Mouse (Mus musculus) heart, adult 2 months (tissue): ENCODE measurements around the gene Itga3. TPM values are rescaled to one million over a fixed set of nuclear protein-coding genes. Genes with fewer than 3 reads are reported as not detected.
A peak's percentile ranks its signal among the peaks of the same experiment; 100 is the strongest.
"Not testable (repeated sequence)": the region's sequence is repeated elsewhere in the genome, so short reads cannot be mapped to it uniquely, and the experiment has no call there.

ENCODE experiments used
- DNase-seq, 2 experiments: peaks; one replicate each; pipeline ENCODE4 v3.0.0; 2021
- H3K27ac ChIP-seq: fragments of 200-600 bp; 2 replicates; pipeline ENCODE4 v1.8.1; 2022
- H3K27me3 ChIP-seq: fragments of 200-500 bp; 2 replicates; pipeline ENCODE4 v1.6.1; 2012; ENCODE audit warnings: mild to moderate bottlenecking, low read length, inconsistent platforms, mixed read lengths; ENCODE audit not compliant: control insufficient read depth, insufficient read depth
- H3K36me3 ChIP-seq: fragments of 200-500 bp; 2 replicates; pipeline ENCODE4 v1.6.1; 2012; ENCODE audit warnings: low read length, inconsistent platforms; ENCODE audit not compliant: control insufficient read depth, insufficient read depth
- H3K4me1 ChIP-seq: fragments of 200-500 bp; 2 replicates; pipeline ENCODE4 v1.6.1; 2011; ENCODE audit warnings: low read length; ENCODE audit not compliant: control insufficient read depth, insufficient read depth
- H3K4me3 ChIP-seq: fragments of 200-600 bp; 2 replicates; pipeline ENCODE4 v1.8.1; 2022
- H3K79me2 ChIP-seq: fragments of 200-500 bp; replicated peaks from 2 replicates; pipeline ENCODE4 v1.6.1; 2012; ENCODE audit warnings: mild to moderate bottlenecking, inconsistent platforms, low read length, moderate library complexity, mixed read lengths; ENCODE audit not compliant: control insufficient read depth, insufficient read depth
- H3K9ac ChIP-seq: fragments of 200-500 bp; 2 replicates; pipeline ENCODE4 v1.6.1; 2012; ENCODE audit warnings: low read depth, mild to moderate bottlenecking, control low read depth, inconsistent platforms, low read length, mixed read lengths
- CTCF ChIP-seq: fragments of 200-600 bp; IDR thresholded peaks from 2 replicates; pipeline ENCODE4 v1.8.1; 2022; ENCODE audit warnings: antibody characterized with exemption, mild to moderate bottlenecking, moderate library complexity
- EP300 ChIP-seq: fragments of 200-500 bp; IDR thresholded peaks from 2 replicates; pipeline ENCODE4 v1.6.1; 2011; ENCODE audit warnings: low read depth, low read length, control low read depth; ENCODE audit not compliant: insufficient read depth
- POLR2A ChIP-seq: fragments of 200-500 bp; IDR thresholded peaks from 2 replicates; pipeline ENCODE4 v1.6.1; 2011; ENCODE audit warnings: mild to moderate bottlenecking, low read depth, low read length, control low read depth; ENCODE audit not compliant: insufficient read depth
- WGBS: fragments of 180-500 bp; shearing (Covaris S2); methylation state at CpG from one replicate; pipeline ENCODE4 v1.1.7; 2018; 5-methylcytosine and 5-hydroxymethylcytosine counted together
- intact Hi-C: fragments of 180-260 bp; cut with DNase I; formaldehyde crosslinking; loops from one replicate; pipeline ENCODE4 v1.15.1; 2025
- polyA plus RNA-seq: library from polyadenylated mRNA; depleted of rRNA; stranded (reverse); fragments of >200 nt; gene quantifications from 2 replicates; pipeline ENCODE4 v1.2.3, GENCODE M21; 2012
- total RNA-seq, 2 experiments: library from RNA; stranded (reverse); gene quantifications; 2 replicates each; pipeline ENCODE4 v1.2.3; 2021

The Itga3 gene
- total and polyA plus RNA-seq, 3 experiments: 10.4 to 11.4 (median 10.6) TPM

DNA sequence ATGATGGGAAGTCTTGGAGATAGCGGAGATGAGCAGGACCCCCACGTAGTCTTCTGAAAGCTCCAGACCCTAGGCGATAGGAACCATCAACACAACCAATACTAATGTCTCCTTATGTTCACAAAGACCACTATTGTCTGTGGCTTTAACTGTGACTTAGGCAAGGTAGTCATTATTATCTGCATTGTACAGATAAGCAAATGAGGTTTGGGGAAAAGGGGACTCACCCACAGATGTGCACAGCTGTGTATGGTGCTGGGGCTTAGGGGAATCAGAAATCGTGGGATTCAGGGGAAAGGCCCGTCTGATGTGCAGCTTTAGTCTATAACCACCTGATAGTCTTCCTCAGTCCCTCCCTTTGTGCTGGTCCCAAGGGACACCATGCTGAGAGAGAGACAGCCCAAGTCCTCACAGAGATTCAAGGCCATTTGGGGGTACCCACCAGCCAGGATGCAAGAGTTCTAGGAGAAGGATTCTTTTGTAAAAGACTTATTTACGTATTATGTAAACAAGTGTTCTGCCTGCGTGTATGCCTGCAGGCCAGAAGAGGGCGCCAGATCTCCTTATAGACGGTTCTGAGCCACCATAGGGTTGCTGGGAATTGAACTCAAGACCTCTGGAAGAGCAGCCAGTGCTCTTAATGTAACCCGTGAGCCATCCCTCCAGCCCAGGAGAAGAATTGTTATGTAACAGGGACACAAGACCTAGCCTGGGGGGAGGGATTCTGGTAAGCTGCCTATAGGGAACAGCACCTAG is 54.2 kb downstream of the Itga3 start:
- intact Hi-C loops: no loop called here
- Histone ChIP-seq H3K27ac (no peak overlapping the region), H3K4me1 (no peaks in the 10 kb centered on the region), H3K79me2 (no peaks in the 10 kb centered on the region), H3K4me3 (no peak overlapping the region), H3K9ac (no peak overlapping the region), H3K27me3 (peaks cover 4% of the 10 kb centered on the region; the same call in 1 of the 2 replicates), H3K36me3 (no peaks in the 10 kb centered on the region)
- 75% methylated on average over 10 of the region's 10 CpGs for WGBS
- peak in 1 of 2 experiments; percentile 20 for DNase-seq
- TF ChIP-seq POLR2A (no peak), CTCF (peak; percentile 61), EP300 (no peak)

GRCm38 (mm10) chr11:95015484-95015883 is 61.1 kb downstream of the Itga3 start:
- WGBS: 58% methylated on average over 3 of the region's 3 CpGs
- H3K4me3 ChIP-seq: no peak overlapping the region
- H3K27me3 ChIP-seq: peaks cover 4% of the 10 kb centered on the region; the same call in 1 of the 2 replicates
- no peaks in the 10 kb centered on the region for H3K79me2 ChIP-seq
- no peak overlapping the region for H3K27ac ChIP-seq
- intact Hi-C loops: no loop called here
- DNase-seq: peak in 1 of 2 experiments; percentile 18
- no peak for TF ChIP-seq CTCF
- no peak for TF ChIP-seq POLR2A
- TF ChIP-seq EP300: no peak
- no peak overlapping the region for H3K9ac ChIP-seq
- H3K4me1 ChIP-seq: no peaks in the 10 kb centered on the region
- H3K36me3 ChIP-seq: no peaks in the 10 kb centered on the region

DNA sequence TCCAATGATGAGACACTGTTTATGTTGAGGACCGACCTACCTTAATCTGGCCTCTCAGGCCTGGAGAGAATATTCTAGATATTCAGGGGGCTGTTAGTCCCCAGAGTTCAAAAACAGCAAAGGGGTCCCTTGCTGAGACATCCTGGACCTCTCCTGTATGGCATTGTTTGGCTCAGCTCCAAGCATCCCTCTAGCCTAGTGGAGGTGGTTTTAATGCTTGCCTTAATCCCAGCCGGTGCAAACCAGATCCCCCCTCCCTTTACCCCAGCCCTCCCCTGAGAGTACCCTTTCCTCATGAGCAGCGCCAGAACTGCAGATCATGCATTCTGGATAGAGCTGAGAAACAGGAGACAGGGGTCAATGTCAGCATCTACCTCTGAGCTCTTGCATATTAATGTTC is 64.1 kb downstream of the Itga3 start:
- Histone ChIP-seq H3K36me3 (no peaks in the 10 kb centered on the region), H3K79me2 (no peaks in the 10 kb centered on the region), H3K27me3 (peaks cover 3% of the 10 kb centered on the region; the same call in 1 of the 2 replicates), H3K4me1 (peaks cover 3% of the 10 kb centered on the region), H3K27ac (no peak overlapping the region), H3K4me3 (no peak overlapping the region), H3K9ac (no peak overlapping the region)
- WGBS: 58% methylated on average over 3 of the region's 3 CpGs
- TF ChIP-seq EP300: no peak
- TF ChIP-seq CTCF: no peak
- TF ChIP-seq POLR2A: no peak
- intact Hi-C loops: no loop called here
- DNase-seq: no peak

- H3K27me3 ChIP-seq: peaks cover 3% of the 10 kb centered on the region; the same call in 1 of the 2 replicates
- TF ChIP-seq CTCF (no peak), EP300 (no peak), POLR2A (no peak)
- intact Hi-C loops: no loop called here
- no peak overlapping the region for H3K4me3 ChIP-seq
- no peak overlapping the region for H3K9ac ChIP-seq
- WGBS: 48% methylated on average over 3 of the region's 3 CpGs
- no peak overlapping the region for H3K27ac ChIP-seq
- H3K4me1 ChIP-seq: peaks cover 3% of the 10 kb centered on the region
- H3K79me2 ChIP-seq: no peaks in the 10 kb centered on the region
- no peaks in the 10 kb centered on the region for H3K36me3 ChIP-seq
- DNase-seq: no peak
Measured at GRCm38 (mm10) chr11:95012075-95012474, 64.5 kb downstream of the Itga3 start.

DNA sequence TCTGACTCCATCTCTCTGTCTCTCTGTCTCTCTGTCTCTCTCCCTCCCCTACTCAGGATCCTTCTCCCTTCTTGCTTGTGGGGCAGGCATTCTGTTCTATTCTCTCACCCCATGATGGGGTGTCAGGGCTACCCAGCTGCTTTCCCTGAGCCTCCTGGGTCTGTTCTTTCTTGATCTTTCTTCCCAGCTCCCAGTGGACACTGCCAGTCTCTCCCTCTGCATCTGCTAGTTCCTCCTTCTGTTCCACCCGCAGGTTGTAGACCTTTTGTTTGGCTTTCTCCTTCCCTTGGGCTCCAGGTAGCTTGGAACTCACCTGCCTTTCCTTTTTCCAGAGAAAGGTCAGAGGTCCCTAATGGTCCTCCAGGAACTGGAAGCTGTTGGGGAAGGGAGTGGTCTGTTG is 65.2 kb downstream of the Itga3 start:
- Histone ChIP-seq H3K79me2 (no peaks in the 10 kb centered on the region), H3K4me1 (peaks cover 6% of the 10 kb centered on the region), H3K36me3 (no peaks in the 10 kb centered on the region), H3K27ac (no peak overlapping the region), H3K9ac (no peak overlapping the region), H3K4me3 (no peak overlapping the region), H3K27me3 (peaks cover 3% of the 10 kb centered on the region; the same call in 1 of the 2 replicates)
- DNase-seq: peak in 1 of 2 experiments; percentile 14
- TF ChIP-seq CTCF (no peak), POLR2A (no peak), EP300 (no peak)
- 44% methylated on average over 1 of the region's 1 CpGs for WGBS
- intact Hi-C loops: no loop called here

GRCm38 (mm10) chr11:95010841-95011403 is 65.7 kb downstream of the Itga3 start:
- intact Hi-C loops, H3K27ac ChIP-seq, H3K79me2 ChIP-seq, H3K9ac ChIP-seq, H3K4me1 ChIP-seq, H3K4me3 ChIP-seq, H3K27me3 ChIP-seq, H3K36me3 ChIP-seq: not testable (repeated sequence)
- WGBS: 64% methylated on average over 4 of the region's 4 CpGs
- DNase-seq: peak in 1 of 2 experiments; percentile 16
